Mouse (Mus musculus) urinary bladder, postnatal 14 days (tissue): ENCODE data around the gene Arhgef6.

Experiments used
- DNase-seq: peaks from one replicate; pipeline ENCODE4 v3.0.0; 2021; ENCODE audit warnings: low spot score

Gene Arhgef6

GRCm38 (mm10) chrX:57196319-57196718, 142.2 kb downstream of the Arhgef6 start:
- DNase-seq = no peak

GRCm38 (mm10) chrX:57189335-57189734, 149.2 kb downstream of the Arhgef6 start:
- no peak for DNase-seq

GRCm38 (mm10) chrX:57187301-57187700, 151.2 kb downstream of the Arhgef6 start:
- no peak for DNase-seq

GRCm38 (mm10) chrX:57183359-57183758, 155.2 kb downstream of the Arhgef6 start:
- DNase-seq = no peak

- DNase-seq = no peak
Measured at GRCm38 (mm10) chrX:57182470-57182869, 156.1 kb downstream of the Arhgef6 start.
